Mouse (Mus musculus): ENCODE data around the gene Pard3. TPM values are rescaled to one million over a fixed set of nuclear protein-coding genes. Genes with fewer than 3 reads are reported as not detected.

Pard3 gene
- polyA plus RNA-seq, 2 experiments = 39.1 to 43.3 TPM

- peaks cover 22% of the 10 kb centered on the region for H3K36me3 ChIP-seq (ENCODE audit: control insufficient read depth, insufficient read depth, low read length)
- H3K27me3 ChIP-seq (ENCODE audit: control insufficient read depth, insufficient read depth, low read length) = no peaks in the 10 kb centered on the region
- no peak overlapping the region for H3K4me3 ChIP-seq (replicated peaks; ENCODE audit: low read length)
- H3K9me3 ChIP-seq (ENCODE audit: control insufficient read depth, low read length) = no peaks in the 10 kb centered on the region
- no peaks in the 10 kb centered on the region for H3K4me1 ChIP-seq (ENCODE audit: control insufficient read depth, insufficient read depth, low read length)
- 18% methylated on average over 2 of the region's 2 CpGs for WGBS
- no peak overlapping the region for H3K27ac ChIP-seq (replicated peaks; ENCODE audit: low read depth, low read length)
- DNase-seq (ENCODE audit: low spot score) (no peak), ATAC-seq (ENCODE audit: low FRiP score, low read depth) (no peak)
- H3K9ac ChIP-seq (ENCODE audit: low read depth, low read length, severe bottlenecking) = no peak overlapping the region
- no peak overlapping the region for H3K4me2 ChIP-seq (replicated peaks; ENCODE audit: low read depth, low read length, severe bottlenecking)
- TF ChIP-seq POLR2A (IDR thresholded peaks at IDR 0.05; ENCODE audit: borderline replicate concordance, extremely low read depth, insufficient read depth, insufficient read length) = no peak
These were observed 314.1 kb downstream of the Pard3 start for GRCm38 (mm10) chr8:127377775-127378174.

GRCm38 (mm10) chr8:127378994-127379858 is 315.5 kb downstream of the Pard3 start:
- Histone ChIP-seq H3K27ac (replicated peaks; ENCODE audit: low read depth, low read length) (no peak overlapping the region), H3K9ac (ENCODE audit: low read depth, low read length, severe bottlenecking) (no peak overlapping the region), H3K4me3 (replicated peaks; ENCODE audit: low read length) (no peak overlapping the region), H3K36me3 (ENCODE audit: control insufficient read depth, insufficient read depth, low read length) (peaks cover 32% of the 10 kb centered on the region), H3K9me3 (ENCODE audit: control insufficient read depth, low read length) (no peaks in the 10 kb centered on the region), H3K4me2 (replicated peaks; ENCODE audit: low read depth, low read length, severe bottlenecking) (no peak overlapping the region), H3K27me3 (ENCODE audit: control insufficient read depth, insufficient read depth, low read length) (no peaks in the 10 kb centered on the region), H3K4me1 (ENCODE audit: control insufficient read depth, insufficient read depth, low read length) (no peaks in the 10 kb centered on the region)
- no peak for ATAC-seq (ENCODE audit: low FRiP score, low read depth)
- no peak for DNase-seq (ENCODE audit: low spot score)
- TF ChIP-seq POLR2A (IDR thresholded peaks at IDR 0.05; ENCODE audit: borderline replicate concordance, extremely low read depth, insufficient read depth, insufficient read length) = no peak
- WGBS = 67% methylated on average over 11 of the region's 11 CpGs

DNA sequence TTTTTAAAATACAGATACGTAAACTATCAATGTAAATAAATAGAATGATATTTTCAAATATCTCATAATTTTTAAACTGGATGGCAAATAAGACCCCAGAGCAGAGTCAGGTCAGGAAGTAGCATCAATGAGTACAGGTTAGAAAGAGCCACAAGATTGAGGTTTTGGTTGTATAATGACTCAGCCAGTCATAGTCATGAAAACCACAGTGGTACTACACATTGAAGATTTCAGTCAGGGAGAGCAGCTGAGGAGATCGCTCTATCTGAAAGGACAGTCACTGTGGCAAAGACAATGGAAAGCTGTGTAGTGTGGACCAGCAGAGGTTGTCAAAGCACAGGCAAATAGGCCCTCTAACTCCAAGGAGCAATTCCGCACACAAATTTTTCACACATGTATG is 317.6 kb downstream of the Pard3 start:
- Histone ChIP-seq H3K4me3 (replicated peaks; ENCODE audit: low read length) (no peak overlapping the region), H3K9me3 (ENCODE audit: control insufficient read depth, low read length) (no peaks in the 10 kb centered on the region), H3K36me3 (ENCODE audit: control insufficient read depth, insufficient read depth, low read length) (peaks cover 32% of the 10 kb centered on the region), H3K27ac (replicated peaks; ENCODE audit: low read depth, low read length) (no peak overlapping the region), H3K4me2 (replicated peaks; ENCODE audit: low read depth, low read length, severe bottlenecking) (no peak overlapping the region), H3K9ac (ENCODE audit: low read depth, low read length, severe bottlenecking) (no peak overlapping the region), H3K4me1 (ENCODE audit: control insufficient read depth, insufficient read depth, low read length) (no peaks in the 10 kb centered on the region), H3K27me3 (ENCODE audit: control insufficient read depth, insufficient read depth, low read length) (no peaks in the 10 kb centered on the region)
- no peak for TF ChIP-seq POLR2A (IDR thresholded peaks at IDR 0.05; ENCODE audit: borderline replicate concordance, extremely low read depth, insufficient read depth, insufficient read length)
- ATAC-seq (ENCODE audit: low FRiP score, low read depth) = no peak
- no peak for DNase-seq (ENCODE audit: low spot score)
- 95% methylated on average over 3 of the region's 3 CpGs for WGBS

DNA sequence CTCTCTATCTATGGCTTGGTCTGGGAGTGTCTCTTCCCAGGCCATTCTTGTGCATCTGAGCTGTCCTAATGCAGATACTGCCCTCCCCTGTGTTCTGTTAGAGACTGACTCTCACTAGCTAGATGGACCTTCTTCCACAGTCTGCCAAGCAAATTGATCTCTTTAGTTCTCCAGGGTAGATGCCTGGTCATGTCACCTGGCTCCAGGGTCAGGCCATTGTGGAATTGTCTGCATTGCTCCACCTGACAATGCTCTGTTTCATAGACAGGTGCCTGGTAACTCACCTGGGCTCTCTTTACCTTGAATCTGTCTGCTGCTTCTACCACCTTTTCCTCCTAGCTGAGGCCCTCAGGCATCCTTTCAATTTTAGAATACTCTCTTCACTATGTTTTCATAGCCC is 329.0 kb downstream of the Pard3 start:
- DNase-seq (ENCODE audit: low spot score) = no peak
- Histone ChIP-seq H3K4me2 (replicated peaks; ENCODE audit: low read depth, low read length, severe bottlenecking) (no peak overlapping the region), H3K4me3 (replicated peaks; ENCODE audit: low read length) (no peak overlapping the region), H3K9ac (ENCODE audit: low read depth, low read length, severe bottlenecking) (no peak overlapping the region), H3K27ac (replicated peaks; ENCODE audit: low read depth, low read length) (no peak overlapping the region), H3K27me3 (ENCODE audit: control insufficient read depth, insufficient read depth, low read length) (no peaks in the 10 kb centered on the region), H3K4me1 (ENCODE audit: control insufficient read depth, insufficient read depth, low read length) (no peaks in the 10 kb centered on the region; the same call in 1 of the 2 replicates), H3K9me3 (ENCODE audit: control insufficient read depth, low read length) (peaks cover 4% of the 10 kb centered on the region; the same call in 1 of the 2 replicates), H3K36me3 (ENCODE audit: control insufficient read depth, insufficient read depth, low read length) (peaks cover 44% of the 10 kb centered on the region)
- TF ChIP-seq POLR2A (IDR thresholded peaks at IDR 0.05; ENCODE audit: borderline replicate concordance, extremely low read depth, insufficient read depth, insufficient read length) = no peak
- no peak for ATAC-seq (ENCODE audit: low FRiP score, low read depth)

DNA sequence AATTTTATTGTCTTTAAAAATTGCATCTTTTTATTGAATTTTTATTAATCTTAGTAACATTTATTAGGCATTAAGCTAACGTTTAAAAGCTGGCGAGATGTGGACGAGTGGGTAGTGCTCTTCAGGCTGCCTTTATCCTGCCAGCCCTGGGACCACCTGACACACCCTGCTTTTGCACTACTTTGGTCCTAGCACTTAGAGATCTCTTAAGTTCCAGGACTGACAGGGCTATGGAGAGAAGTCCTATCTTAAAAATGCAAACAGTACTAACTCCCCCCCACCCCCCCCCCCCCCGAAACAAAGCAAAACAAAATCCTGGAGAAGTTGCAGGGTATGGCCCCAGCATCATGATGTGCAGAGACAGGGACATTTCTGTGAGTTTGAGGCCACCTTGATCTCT is 331.8 kb downstream of the Pard3 start:
- no peaks in the 10 kb centered on the region for H3K27me3 ChIP-seq (ENCODE audit: control insufficient read depth, insufficient read depth, low read length)
- no peak overlapping the region for H3K9ac ChIP-seq (ENCODE audit: low read depth, low read length, severe bottlenecking)
- no peak overlapping the region for H3K27ac ChIP-seq (replicated peaks; ENCODE audit: low read depth, low read length)
- WGBS = 62% methylated on average over 4 of the region's 4 CpGs
- ATAC-seq (ENCODE audit: low FRiP score, low read depth) = no peak
- no peak overlapping the region for H3K4me3 ChIP-seq (replicated peaks; ENCODE audit: low read length)
- H3K4me1 ChIP-seq (ENCODE audit: control insufficient read depth, insufficient read depth, low read length) = no peaks in the 10 kb centered on the region; the same call in 1 of the 2 replicates
- H3K9me3 ChIP-seq (ENCODE audit: control insufficient read depth, low read length) = no peaks in the 10 kb centered on the region
- no peak overlapping the region for H3K4me2 ChIP-seq (replicated peaks; ENCODE audit: low read depth, low read length, severe bottlenecking)
- no peak for TF ChIP-seq POLR2A (IDR thresholded peaks at IDR 0.05; ENCODE audit: borderline replicate concordance, extremely low read depth, insufficient read depth, insufficient read length)
- peaks cover 37% of the 10 kb centered on the region for H3K36me3 ChIP-seq (ENCODE audit: control insufficient read depth, insufficient read depth, low read length)
- DNase-seq (ENCODE audit: low spot score) = no peak
